Mouse (Mus musculus): Measurements from ENCODE around the gene Slc17a4. TPM values are rescaled to one million over a fixed set of nuclear protein-coding genes. Genes with fewer than 3 reads are reported as not detected.

Slc17a4 gene
- not detected for total RNA-seq (2021)
- long read RNA-seq, experiment 1: 0 reads
- long read RNA-seq, experiment 2: 0 reads

DNA sequence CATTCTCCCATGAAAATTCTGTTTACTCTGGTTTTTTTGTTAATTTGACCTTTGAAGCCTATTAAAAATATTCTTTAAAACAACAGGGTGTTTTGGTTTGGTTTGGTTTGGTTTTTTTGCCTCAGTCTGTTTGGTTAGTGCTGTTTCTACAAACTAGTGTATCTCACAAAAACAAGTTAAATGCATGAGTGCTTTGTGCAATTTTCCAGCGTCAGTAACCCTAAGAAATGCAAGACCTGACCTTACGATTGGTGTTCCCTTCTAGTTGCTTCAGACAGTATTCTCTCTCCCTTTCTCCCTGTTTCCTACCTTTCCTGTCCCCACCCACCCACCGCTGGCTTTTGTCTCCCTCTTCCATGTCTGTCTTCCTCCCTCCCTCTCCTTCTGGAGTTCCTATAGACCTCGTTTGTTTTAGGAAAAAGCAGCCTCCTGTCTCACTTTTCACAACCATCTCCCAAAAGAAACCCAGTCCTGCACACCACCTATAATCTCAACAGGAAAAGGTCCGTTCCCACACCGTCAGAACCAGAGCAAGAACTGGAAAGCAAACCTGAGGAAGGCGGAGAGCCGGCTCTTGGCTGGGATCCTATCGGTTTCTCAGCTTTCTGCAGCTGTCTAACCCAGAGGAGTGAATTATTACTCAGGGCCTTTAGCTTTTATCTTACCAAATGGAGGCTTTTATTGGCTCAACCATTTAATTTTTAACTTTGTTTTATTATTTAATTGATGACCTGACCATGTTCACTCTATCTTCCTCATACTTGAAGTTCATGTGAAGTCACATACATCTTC, at the start of gene Slc17a4:
Gene Slc17a4, minus strand, starts transcription at position 634 of the 792 bp plus-strand sequence.
- DNase-seq: no peak
- intact Hi-C loops (cut with DNase I): no loop called here

DNA sequence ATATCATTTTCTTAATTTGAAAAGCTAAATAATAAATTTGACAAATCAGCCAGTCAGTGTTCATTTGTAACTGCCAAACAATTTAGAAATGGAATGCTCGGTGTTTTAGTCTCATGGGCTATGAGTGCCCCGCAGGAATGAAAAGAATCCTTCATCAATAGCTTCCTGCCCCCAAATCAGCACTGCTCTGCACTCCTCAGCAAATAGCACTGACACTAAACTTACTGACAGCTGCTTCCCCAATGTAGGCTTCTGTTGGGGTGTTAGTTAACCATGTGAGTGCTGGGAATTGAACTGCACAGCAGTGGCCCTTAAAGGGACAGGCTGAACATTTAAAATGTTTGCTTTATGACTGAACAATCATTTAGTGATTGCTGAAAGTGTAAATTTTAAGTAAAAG, 45.0 kb upstream of the Slc17a4 start:
- intact Hi-C loops (cut with DNase I): no loop called here
- DNase-seq: no peak

DNA sequence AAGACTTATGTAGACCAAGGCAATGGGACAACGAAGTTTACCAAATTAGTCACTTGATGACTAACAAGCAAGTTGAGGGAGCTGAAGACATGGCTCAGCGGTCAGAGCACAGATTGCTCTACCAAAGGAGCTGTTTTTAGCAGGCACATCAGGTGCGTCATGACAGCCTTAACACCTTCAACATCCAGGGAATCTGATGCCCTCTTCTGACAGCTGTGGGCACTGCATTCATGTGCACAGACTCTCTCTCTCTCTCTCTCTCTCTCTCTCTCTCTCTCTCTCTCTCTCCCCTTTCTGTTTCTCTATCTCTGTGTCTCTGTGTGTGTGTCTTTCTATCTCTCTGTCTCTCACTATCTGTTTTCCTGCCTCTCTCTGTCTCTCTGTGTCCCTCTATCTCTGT, 36.1 kb upstream of the Slc17a4 start:
- intact Hi-C loops (cut with DNase I): loop anchor here (2.0 kb wide), 1 partner anchor 118 kb away; no protein-coding TSS in a partner anchor
- DNase-seq: no peak

DNA sequence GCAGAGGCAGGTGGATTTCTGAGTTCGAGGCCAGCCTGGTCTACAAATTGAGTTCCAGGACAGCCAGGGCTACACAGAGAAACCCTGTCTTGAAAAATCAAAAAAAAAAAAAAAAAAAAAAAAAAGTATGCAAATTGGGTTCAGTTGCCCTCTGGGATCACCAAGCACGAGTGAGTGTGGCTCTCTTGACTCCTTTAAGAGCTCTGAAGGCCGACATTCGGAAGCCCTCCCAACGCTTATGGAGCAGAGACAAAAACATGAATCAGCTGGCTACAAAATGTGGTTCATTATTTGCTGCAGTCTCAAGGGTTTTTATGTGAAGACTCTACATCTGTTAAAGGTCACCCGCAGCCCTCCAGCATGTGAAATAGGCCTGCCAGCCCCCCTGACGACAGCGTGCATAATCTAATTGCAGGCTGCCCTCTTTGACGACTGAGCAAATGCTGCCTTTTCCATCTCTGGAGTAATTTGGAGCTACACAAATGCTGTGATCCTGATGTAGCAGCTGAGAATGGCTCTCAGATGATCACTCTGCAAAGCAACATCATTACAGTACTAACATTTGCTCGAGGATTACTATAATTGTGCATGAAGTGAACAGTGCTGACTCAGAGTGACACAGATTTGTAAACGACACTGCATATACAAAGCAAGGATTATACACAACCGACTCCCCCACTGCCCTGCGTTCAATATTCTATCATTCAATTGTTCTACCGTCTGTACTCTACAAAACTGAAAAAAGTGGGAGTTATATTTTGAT, 34.9 kb upstream of the Slc17a4 start:
- intact Hi-C loops (cut with DNase I): loop anchor here (2.0 kb wide), 1 partner anchor 117 kb away; no protein-coding TSS in a partner anchor

DNA sequence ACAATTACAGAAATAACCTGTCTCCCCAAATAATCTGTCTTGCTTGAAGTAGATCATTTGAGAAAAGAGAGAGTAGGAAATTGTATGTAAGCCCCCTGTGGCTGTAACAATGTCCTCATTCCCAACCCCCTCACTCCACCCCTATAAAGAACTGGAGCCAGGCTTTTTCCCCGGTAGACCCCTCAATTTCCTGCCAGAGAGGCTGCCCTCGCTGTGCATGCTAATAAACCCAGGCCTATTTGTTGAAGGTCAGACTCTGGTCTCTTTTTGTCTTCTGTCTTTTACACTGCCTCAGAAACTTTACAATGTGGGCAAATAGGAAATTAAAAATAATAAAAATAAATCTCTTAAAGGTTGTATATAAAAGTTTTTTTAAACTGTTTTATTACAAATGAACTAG, 31.4 kb upstream of the Slc17a4 start:
- no peak for DNase-seq
- intact Hi-C loops (cut with DNase I): no loop called here

More for the DNA sequence above, 34.9 kb upstream of the Slc17a4 start:
- DNase-seq: no peak

DNA sequence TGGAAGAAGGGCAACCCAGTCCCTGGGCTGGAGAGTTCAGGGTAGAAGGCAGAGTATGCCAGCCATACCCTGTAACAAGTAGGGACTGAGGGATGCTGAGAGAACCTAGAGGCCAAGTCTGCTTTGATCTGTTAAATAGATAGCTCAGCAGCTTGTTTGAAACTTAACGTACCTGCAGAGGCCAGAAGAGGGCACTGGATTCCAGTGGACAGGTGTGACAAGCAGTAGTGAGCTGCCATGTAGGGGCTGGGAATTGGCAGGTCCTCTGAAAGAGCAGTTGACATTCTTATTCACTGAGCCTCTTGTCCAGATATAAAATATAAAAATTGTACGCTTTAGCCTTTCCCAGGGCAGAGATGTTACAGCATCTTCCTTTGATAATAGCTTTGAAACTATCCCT, 28.1 kb upstream of the Slc17a4 start:
- intact Hi-C loops (cut with DNase I): no loop called here
- no peak for DNase-seq

GRCm38 (mm10) chr13:23940291-23940690, 25.5 kb upstream of the Slc17a4 start:
- DNase-seq: no peak
- intact Hi-C loops (cut with DNase I): no loop called here

DNA sequence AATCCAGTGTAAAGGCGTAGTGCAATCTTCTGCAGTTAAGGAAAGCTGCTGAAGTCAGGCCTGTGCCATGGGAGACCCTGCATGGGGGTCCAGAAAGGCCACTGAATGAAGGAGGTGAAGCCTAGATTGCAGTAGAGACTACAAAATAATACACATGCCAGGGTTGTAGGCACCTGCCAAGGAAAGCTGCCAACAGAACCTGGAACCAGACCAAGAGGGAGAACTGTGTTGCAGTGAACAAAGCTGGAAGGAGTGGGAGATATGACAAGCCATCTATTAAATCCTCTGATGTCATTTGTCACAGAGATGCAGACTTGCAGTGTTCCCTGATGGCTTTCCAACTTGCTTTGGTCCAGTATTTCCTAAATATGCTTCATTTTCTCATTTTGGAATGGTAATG, 23.9 kb upstream of the Slc17a4 start:
- DNase-seq: no peak
- intact Hi-C loops (cut with DNase I): no loop called here

GRCm38 (mm10) chr13:23934211-23934520, 19.4 kb upstream of the Slc17a4 start, which contains the start of gene Hist1h2aa:
Gene Hist1h2aa (plus strand): TSS chr13:23934462.
- DNase-seq: no peak
- intact Hi-C loops (cut with DNase I): no loop called here

GRCm38 (mm10) chr13:23933421-23934210, 18.8 kb upstream of the Slc17a4 start, which contains the start of gene Hist1h2ba:
Gene Hist1h2ba (minus strand): TSS chr13:23934156.
- intact Hi-C loops (cut with DNase I): no loop called here
- no peak for DNase-seq

- no peak for DNase-seq
- intact Hi-C loops (cut with DNase I): no loop called here
These were observed 16.1 kb upstream of the Slc17a4 start for GRCm38 (mm10) chr13:23930904-23931303.

DNA sequence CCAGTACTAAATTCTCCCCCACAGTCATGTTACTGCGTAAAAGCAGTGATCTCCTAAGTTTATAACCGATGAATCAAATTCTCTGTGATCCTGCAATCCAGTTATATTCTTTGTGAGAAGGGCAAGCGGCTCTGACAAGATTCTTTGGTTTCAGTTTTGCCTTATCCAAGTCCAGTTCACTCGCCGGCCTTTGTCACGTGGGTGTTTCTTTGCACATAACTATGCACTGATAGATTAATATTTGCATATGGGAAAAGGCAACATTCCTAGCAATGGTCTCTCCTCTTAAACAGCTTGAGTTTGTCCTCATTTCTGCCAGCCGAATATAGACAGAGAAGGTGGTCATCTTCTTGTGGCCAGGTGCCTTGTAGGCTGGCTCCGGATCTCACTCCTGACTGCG, 15.7 kb upstream of the Slc17a4 start:
- intact Hi-C loops (cut with DNase I): no loop called here
- DNase-seq: no peak

GRCm38 (mm10) chr13:23928637-23929036, 13.8 kb upstream of the Slc17a4 start:
- no peak for DNase-seq
- intact Hi-C loops (cut with DNase I): no loop called here

GRCm38 (mm10) chr13:23925792-23926191, 11.0 kb upstream of the Slc17a4 start:
- no peak for DNase-seq
- intact Hi-C loops (cut with DNase I): no loop called here

- no peak for DNase-seq
- intact Hi-C loops (cut with DNase I): no loop called here
These were observed 2.9 kb upstream of the Slc17a4 start for GRCm38 (mm10) chr13:23917674-23918073.

GRCm38 (mm10) chr13:23916132-23916531, 1.3 kb upstream of the Slc17a4 start:
- intact Hi-C loops (cut with DNase I): no loop called here
- DNase-seq: no peak

DNA sequence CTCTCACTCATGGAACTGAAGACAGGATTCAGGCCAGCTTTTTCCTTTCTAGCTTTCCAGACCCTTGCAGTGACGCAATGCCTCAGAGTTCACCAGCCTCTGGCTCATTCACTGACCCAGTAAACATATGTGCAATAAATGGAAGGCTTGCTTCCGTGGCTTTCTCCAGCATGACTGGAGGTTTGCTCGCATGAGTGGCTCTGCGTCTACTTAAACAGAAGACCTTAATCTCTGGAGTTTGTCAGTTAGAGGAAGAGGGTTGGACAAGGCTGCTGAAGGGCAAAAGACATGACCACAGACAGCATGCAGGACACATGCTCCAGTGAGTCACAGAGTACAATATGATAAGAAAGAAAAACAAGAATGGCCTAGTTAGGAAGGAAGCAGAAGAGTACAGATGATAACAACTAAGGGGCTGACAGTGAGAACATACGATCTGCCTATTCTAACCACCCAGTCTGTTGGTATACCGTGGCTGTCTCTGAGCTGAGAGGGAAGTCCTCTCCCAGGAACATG, 960 bp downstream of the Slc17a4 start:
- no peak for DNase-seq

GRCm38 (mm10) chr13:23911335-23911734, 3.5 kb downstream of the Slc17a4 start:
- intact Hi-C loops (cut with DNase I): no loop called here
- DNase-seq: no peak

More for the DNA sequence above, 960 bp downstream of the Slc17a4 start:
- intact Hi-C loops (cut with DNase I): no loop called here

- no peak for DNase-seq
- intact Hi-C loops (cut with DNase I): no loop called here
These were observed 4.7 kb downstream of the Slc17a4 start for GRCm38 (mm10) chr13:23910121-23910520.

DNA sequence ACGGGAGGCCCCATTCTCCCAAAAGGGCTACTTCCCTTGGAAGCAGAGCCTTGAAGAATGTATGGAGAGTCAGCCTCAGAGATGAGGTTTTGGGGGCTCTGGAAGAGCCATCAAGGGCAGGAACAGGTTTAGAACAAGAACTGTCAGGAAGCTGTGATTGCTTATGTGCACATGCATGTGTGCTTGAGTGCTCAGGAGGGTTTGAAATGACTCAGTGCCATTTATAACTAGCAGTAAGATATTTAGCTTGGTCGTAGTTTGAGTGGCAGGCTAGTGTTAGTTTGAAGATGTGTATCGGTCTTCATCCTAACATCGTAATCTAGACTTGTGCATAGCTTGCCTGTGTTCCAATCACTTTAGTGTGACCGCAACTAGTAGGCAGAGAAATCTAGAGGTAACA, 7.9 kb downstream of the Slc17a4 start:
- intact Hi-C loops (cut with DNase I): no loop called here
- no peak for DNase-seq

- no peak for DNase-seq
- intact Hi-C loops (cut with DNase I): no loop called here
These were observed 16.6 kb downstream of the Slc17a4 start for GRCm38 (mm10) chr13:23898242-23898641.
